Mouse (Mus musculus): Measurements from ENCODE around the gene Tnfsf11.

DNA sequence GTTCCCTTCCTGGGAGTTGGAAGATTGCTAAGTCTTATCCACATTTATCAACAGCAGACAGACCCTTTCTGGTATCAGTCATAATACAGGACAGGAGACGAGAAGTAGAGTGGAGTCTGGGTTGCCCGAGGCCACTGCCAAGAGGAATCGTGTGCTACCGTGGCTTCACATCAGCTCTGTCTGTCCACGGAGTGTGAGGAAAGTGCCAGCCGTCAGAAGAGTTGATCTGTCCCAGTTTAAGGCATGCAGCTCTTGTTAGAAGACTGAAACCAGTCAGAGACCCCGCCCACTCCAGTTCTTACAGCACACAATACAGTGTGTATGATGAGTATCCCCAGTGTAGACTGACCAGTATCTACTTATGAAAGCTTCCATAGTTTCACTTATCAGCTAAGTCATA lies 45.2 kb downstream of the Tnfsf11 start:
- no peak for TF ChIP-seq CTCF (IDR thresholded peaks at IDR 0.05)
- no peak for TF ChIP-seq EP300 (IDR thresholded peaks at IDR 0.05)

All from lung, postnatal 0 days (tissue).